Mouse (Mus musculus) neural tube, embryonic 12.5 days (tissue): Measurements from ENCODE around the gene Rbfox1. TPM values are rescaled to one million over a fixed set of nuclear protein-coding genes. Genes with fewer than 3 reads are reported as not detected.

Source experiments
- ATAC-seq: fragments of 200-750 bp; cut with Nextera tagmentation; 2 replicates; pipeline ENCODE4 v1.8.0; 2017; ENCODE audit warnings: low read depth, mild to moderate bottlenecking, moderate TSS enrichment, moderate library complexity; ENCODE audit not compliant: low FRiP score
- H3K27ac ChIP-seq: fragments of 300-500 bp; sonication (generic); 2 replicates; pipeline ENCODE4 v1.5.1; 2016
- H3K27me3 ChIP-seq: fragments of 300-500 bp; sonication (generic); replicated peaks from 2 replicates; pipeline ENCODE4 v1.6.1; 2016; ENCODE audit warnings: mild to moderate bottlenecking
- H3K36me3 ChIP-seq: fragments of 300-500 bp; sonication (generic); 2 replicates; pipeline ENCODE4 v1.6.1; 2016; ENCODE audit warnings: mild to moderate bottlenecking
- H3K4me1 ChIP-seq: fragments of 300-500 bp; sonication (generic); 2 replicates; pipeline ENCODE4 v1.6.1; 2016
- H3K4me2 ChIP-seq: fragments of 300-500 bp; sonication (generic); replicated peaks from 2 replicates; pipeline ENCODE4 v1.6.1; 2016; ENCODE audit warnings: mild to moderate bottlenecking
- H3K4me3 ChIP-seq: fragments of 300-500 bp; sonication (generic); 2 replicates; pipeline ENCODE4 v1.5.1; 2016
- H3K9ac ChIP-seq: fragments of 300-500 bp; sonication (generic); 2 replicates; pipeline ENCODE4 v1.6.1; 2016; ENCODE audit warnings: mild to moderate bottlenecking
- H3K9me3 ChIP-seq: fragments of 300-500 bp; sonication (generic); 2 replicates; pipeline ENCODE4 v1.6.1; 2016; ENCODE audit warnings: mild to moderate bottlenecking
- WGBS: fragments of 180-500 bp; shearing (Covaris S2); methylation state at CpG from one replicate; pipeline ENCODE4 v1.1.7; 2016; 5-methylcytosine and 5-hydroxymethylcytosine counted together
- polyA plus RNA-seq: library from polyadenylated mRNA; unstranded; fragments of >200 nt; fragmentation: Nextera tagmentation; extraction: Ambion mirVana; gene quantifications from 2 replicates; pipeline ENCODE4 v1.2.1, GENCODE M21; 2016

Gene Rbfox1
- polyA plus RNA-seq, 1 experiment from 2014 or later: 80.2 TPM

- no peaks in the 10 kb centered on the region for H3K4me1 ChIP-seq
- H3K9me3 ChIP-seq: no peaks in the 10 kb centered on the region
- H3K9ac ChIP-seq: no peak overlapping the region
- H3K4me3 ChIP-seq: no peak overlapping the region
- no peak for ATAC-seq
- 95% methylated on average over 2 of the region's 2 CpGs for WGBS
- H3K36me3 ChIP-seq: no peaks in the 10 kb centered on the region
- H3K4me2 ChIP-seq: no peak overlapping the region
- no peak overlapping the region for H3K27ac ChIP-seq
- no peaks in the 10 kb centered on the region for H3K27me3 ChIP-seq
Observed at GRCm38 (mm10) chr16:7175960-7176359, 1290.8 kb downstream of the Rbfox1 start.

- H3K9me3 ChIP-seq: no peaks in the 10 kb centered on the region
- peaks cover 10% of the 10 kb centered on the region for H3K4me1 ChIP-seq
- no peak overlapping the region for H3K9ac ChIP-seq
- ATAC-seq: no peak
- H3K4me2 ChIP-seq: no peak overlapping the region
- 30% methylated on average over 2 of the region's 2 CpGs for WGBS
- H3K36me3 ChIP-seq: no peaks in the 10 kb centered on the region
- no peak overlapping the region for H3K27ac ChIP-seq
- H3K4me3 ChIP-seq: no peak overlapping the region
- no peaks in the 10 kb centered on the region for H3K27me3 ChIP-seq
Observed at GRCm38 (mm10) chr16:7187788-7188187, 1302.6 kb downstream of the Rbfox1 start.

GRCm38 (mm10) chr16:7193535-7193934 lies 1308.4 kb downstream of the Rbfox1 start:
- Histone ChIP-seq H3K9ac (no peak overlapping the region), H3K36me3 (no peaks in the 10 kb centered on the region), H3K4me2 (no peak overlapping the region), H3K27me3 (no peaks in the 10 kb centered on the region), H3K4me1 (no peaks in the 10 kb centered on the region), H3K9me3 (no peaks in the 10 kb centered on the region), H3K4me3 (no peak overlapping the region), H3K27ac (no peak overlapping the region)
- no peak for ATAC-seq
- WGBS: 75% methylated on average over 5 of the region's 5 CpGs

GRCm38 (mm10) chr16:7197953-7198352 lies 1312.8 kb downstream of the Rbfox1 start:
- no peaks in the 10 kb centered on the region for H3K9me3 ChIP-seq
- 81% methylated on average over 5 of the region's 5 CpGs for WGBS
- no peak overlapping the region for H3K9ac ChIP-seq
- ATAC-seq: no peak
- H3K27me3 ChIP-seq: no peaks in the 10 kb centered on the region
- no peak overlapping the region for H3K4me2 ChIP-seq
- H3K27ac ChIP-seq: no peak overlapping the region
- no peaks in the 10 kb centered on the region for H3K36me3 ChIP-seq
- no peaks in the 10 kb centered on the region for H3K4me1 ChIP-seq
- no peak overlapping the region for H3K4me3 ChIP-seq

- Histone ChIP-seq H3K4me1 (no peaks in the 10 kb centered on the region), H3K9ac (no peak overlapping the region), H3K36me3 (no peaks in the 10 kb centered on the region), H3K27ac (no peak overlapping the region), H3K4me2 (no peak overlapping the region), H3K4me3 (no peak overlapping the region), H3K9me3 (no peaks in the 10 kb centered on the region), H3K27me3 (no peaks in the 10 kb centered on the region)
- WGBS: 90% methylated on average over 3 of the region's 3 CpGs
- no peak for ATAC-seq
Observed at GRCm38 (mm10) chr16:7200239-7200638, 1315.1 kb downstream of the Rbfox1 start.

- no peak for ATAC-seq
- no peak overlapping the region for H3K4me2 ChIP-seq
- no peaks in the 10 kb centered on the region for H3K36me3 ChIP-seq
- no peaks in the 10 kb centered on the region for H3K9me3 ChIP-seq
- H3K9ac ChIP-seq: no peak overlapping the region
- H3K4me1 ChIP-seq: no peaks in the 10 kb centered on the region
- no peaks in the 10 kb centered on the region for H3K27me3 ChIP-seq
- H3K27ac ChIP-seq: no peak overlapping the region
- WGBS: 72% methylated on average over 4 of the region's 4 CpGs
- no peak overlapping the region for H3K4me3 ChIP-seq
Observed at GRCm38 (mm10) chr16:7201816-7202215, 1316.7 kb downstream of the Rbfox1 start.

- WGBS: 74% methylated on average over 2 of the region's 2 CpGs
- no peak overlapping the region for H3K9ac ChIP-seq
Observed at GRCm38 (mm10) chr16:7206116-7206900, 1321.2 kb downstream of the Rbfox1 start.

GRCm38 (mm10) chr16:7207599-7207998 lies 1322.4 kb downstream of the Rbfox1 start:
- no peak overlapping the region for H3K4me3 ChIP-seq
- no peak overlapping the region for H3K27ac ChIP-seq
- no peaks in the 10 kb centered on the region for H3K9me3 ChIP-seq
- no peak overlapping the region for H3K9ac ChIP-seq
- H3K4me1 ChIP-seq: no peaks in the 10 kb centered on the region
- H3K4me2 ChIP-seq: no peak overlapping the region
- WGBS: 77% methylated on average over 2 of the region's 2 CpGs
- no peak for ATAC-seq
- H3K36me3 ChIP-seq: no peaks in the 10 kb centered on the region
- no peaks in the 10 kb centered on the region for H3K27me3 ChIP-seq

More at GRCm38 (mm10) chr16:7206116-7206900, 1321.2 kb downstream of the Rbfox1 start:
- Histone ChIP-seq H3K9me3 (no peaks in the 10 kb centered on the region), H3K4me1 (no peaks in the 10 kb centered on the region), H3K27ac (no peak overlapping the region), H3K36me3 (no peaks in the 10 kb centered on the region), H3K4me3 (no peak overlapping the region), H3K4me2 (no peak overlapping the region), H3K27me3 (no peaks in the 10 kb centered on the region)
- ATAC-seq: no peak

GRCm38 (mm10) chr16:7212756-7213155 lies 1327.6 kb downstream of the Rbfox1 start:
- WGBS: 71% methylated on average over 4 of the region's 4 CpGs
- Histone ChIP-seq H3K27ac (no peak overlapping the region), H3K4me2 (no peak overlapping the region), H3K9ac (no peak overlapping the region), H3K4me3 (no peak overlapping the region), H3K9me3 (no peaks in the 10 kb centered on the region), H3K27me3 (no peaks in the 10 kb centered on the region), H3K4me1 (peaks cover 5% of the 10 kb centered on the region), H3K36me3 (no peaks in the 10 kb centered on the region)
- ATAC-seq: no peak

- no peaks in the 10 kb centered on the region; the same call in 1 of the 2 replicates for H3K36me3 ChIP-seq
- no peak overlapping the region for H3K4me2 ChIP-seq
- 81% methylated on average over 2 of the region's 2 CpGs for WGBS
- H3K4me3 ChIP-seq: no peak overlapping the region
- H3K9me3 ChIP-seq: no peaks in the 10 kb centered on the region
- no peak overlapping the region for H3K9ac ChIP-seq
- ATAC-seq: no peak
- no peaks in the 10 kb centered on the region for H3K27me3 ChIP-seq
- no peak overlapping the region for H3K27ac ChIP-seq
- peaks cover 1% of the 10 kb centered on the region; the same call in 1 of the 2 replicates for H3K4me1 ChIP-seq
Observed at GRCm38 (mm10) chr16:7223265-7223664, 1338.1 kb downstream of the Rbfox1 start.

GRCm38 (mm10) chr16:7226000-7226399 lies 1340.8 kb downstream of the Rbfox1 start:
- no peak overlapping the region for H3K27ac ChIP-seq
- ATAC-seq: peak; percentile 41; the same call in 1 of the 2 replicates
- no peaks in the 10 kb centered on the region for H3K27me3 ChIP-seq
- no peak overlapping the region for H3K4me3 ChIP-seq
- no peak overlapping the region for H3K4me2 ChIP-seq
- 79% methylated on average over 3 of the region's 3 CpGs for WGBS
- no peaks in the 10 kb centered on the region for H3K4me1 ChIP-seq
- H3K36me3 ChIP-seq: no peaks in the 10 kb centered on the region; the same call in 1 of the 2 replicates
- H3K9me3 ChIP-seq: no peaks in the 10 kb centered on the region
- no peak overlapping the region for H3K9ac ChIP-seq

GRCm38 (mm10) chr16:7228246-7228645 lies 1343.1 kb downstream of the Rbfox1 start:
- Histone ChIP-seq H3K4me3 (no peak overlapping the region), H3K4me2 (no peak overlapping the region), H3K4me1 (no peaks in the 10 kb centered on the region), H3K27me3 (no peaks in the 10 kb centered on the region), H3K9me3 (no peaks in the 10 kb centered on the region), H3K36me3 (no peaks in the 10 kb centered on the region; the same call in 1 of the 2 replicates), H3K27ac (no peak overlapping the region), H3K9ac (no peak overlapping the region)
- no peak for ATAC-seq
- WGBS: 85% methylated on average over 5 of the region's 5 CpGs

GRCm38 (mm10) chr16:7229232-7229631 lies 1344.1 kb downstream of the Rbfox1 start:
- H3K9ac ChIP-seq: no peak overlapping the region

More at GRCm38 (mm10) chr16:7229232-7229631, 1344.1 kb downstream of the Rbfox1 start:
- ATAC-seq: no peak
- Histone ChIP-seq H3K4me3 (no peak overlapping the region), H3K4me1 (no peaks in the 10 kb centered on the region), H3K36me3 (no peaks in the 10 kb centered on the region; the same call in 1 of the 2 replicates), H3K27me3 (no peaks in the 10 kb centered on the region), H3K27ac (no peak overlapping the region), H3K9me3 (no peaks in the 10 kb centered on the region), H3K4me2 (no peak overlapping the region)
- WGBS: 81% methylated on average over 4 of the region's 4 CpGs
